In genomic region chr11:107605694-107606093, GRCm38 (mm10) we compare ENCODE assay signal across 24 mouse cellular contexts.
"Had no signal": no experiment of that assay in that cellular context is flagged by ENCODE, and none has a peak within 500 bp of the region (broad histone marks: within the 10 kb centered on the region; RNA-seq: fewer than 3 reads in every experiment).

No protein-coding gene starts in this region.

- H3K4me1 ChIP-seq: heart, embryonic 10.5 days; hindbrain, embryonic 13.5 days; hindbrain, embryonic 15.5 days; limb, embryonic 13.5 days had no signal

- H3K9ac ChIP-seq: forebrain, postnatal 0 days; heart, embryonic 13.5 days; heart, embryonic 15.5 days; hindbrain, embryonic 13.5 days; hindbrain, embryonic 15.5 days; kidney, embryonic 15.5 days; limb, embryonic 13.5 days had no signal

- ATAC-seq: forebrain, postnatal 0 days; hindbrain, postnatal 0 days; intestine, embryonic 16.5 days had no signal

- H3K9me3 ChIP-seq: heart, embryonic 10.5 days; heart, embryonic 13.5 days; heart, embryonic 15.5 days; hindbrain, embryonic 13.5 days; hindbrain, embryonic 15.5 days; kidney, embryonic 15.5 days; limb, embryonic 13.5 days had no signal

- H3K4me3 ChIP-seq: heart, embryonic 10.5 days; heart, embryonic 13.5 days; heart, embryonic 15.5 days; hindbrain, embryonic 13.5 days; hindbrain, embryonic 15.5 days; kidney, embryonic 15.5 days; limb, embryonic 13.5 days had no signal

- H3K4me2 ChIP-seq: heart, embryonic 13.5 days; heart, embryonic 15.5 days; hindbrain, embryonic 13.5 days; hindbrain, embryonic 15.5 days; kidney, embryonic 15.5 days; limb, embryonic 13.5 days had no signal

- H3K27me3 ChIP-seq: heart, embryonic 13.5 days; heart, embryonic 15.5 days; hindbrain, embryonic 13.5 days; hindbrain, embryonic 15.5 days; kidney, embryonic 15.5 days; limb, embryonic 13.5 days had no signal

- DNase-seq: forebrain, postnatal 0 days; gastrocnemius, postnatal 14 days; gastrocnemius, postnatal 36 days; heart, adult 18-20 months; heart, postnatal 14 days; heart, postnatal 36 days; kidney, adult 11 months; kidney, adult 2 months; kidney, adult 9 months; kidney, postnatal 14 days; kidney, postnatal 36 days; layer of hippocampus, adult 9-11 months; layer of hippocampus, postnatal 36 days; left cerebral cortex, postnatal 4 days had no signal

- H3K27ac ChIP-seq: heart, embryonic 10.5 days; heart, embryonic 13.5 days; heart, embryonic 15.5 days; hindbrain, embryonic 13.5 days; hindbrain, embryonic 15.5 days; hindbrain, postnatal 0 days; kidney, embryonic 15.5 days; kidney, postnatal 0 days; limb, embryonic 13.5 days had no signal
